Mouse (Mus musculus) retina, postnatal 1 day (tissue): Measurements from ENCODE around the gene Uhrf1bp1.

Experiments used
- DNase-seq: peaks from one replicate; pipeline ENCODE4 v3.0.0-alpha.2; 2012

Gene Uhrf1bp1

DNA sequence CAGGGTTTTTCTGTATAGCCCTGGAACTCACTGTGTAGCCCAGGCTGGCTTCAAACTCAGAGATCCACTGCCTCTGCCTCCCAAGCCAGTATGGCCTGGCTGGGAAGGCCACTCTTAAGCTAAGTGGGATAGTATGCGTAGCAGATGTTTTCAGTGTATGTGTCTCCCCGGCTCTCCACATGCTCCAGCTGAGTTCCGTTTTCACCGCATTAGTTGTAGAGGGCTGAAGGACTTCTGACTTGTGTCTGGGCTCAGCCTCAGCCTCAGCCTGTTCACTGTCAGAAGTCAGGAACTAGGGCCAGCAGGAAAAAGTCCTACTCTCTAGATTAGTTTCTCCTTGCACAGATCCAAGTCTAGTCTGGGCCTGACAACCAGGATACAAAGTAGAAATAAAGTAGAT is 60.1 kb downstream of the Uhrf1bp1 start:
- DNase-seq: no peak

DNA sequence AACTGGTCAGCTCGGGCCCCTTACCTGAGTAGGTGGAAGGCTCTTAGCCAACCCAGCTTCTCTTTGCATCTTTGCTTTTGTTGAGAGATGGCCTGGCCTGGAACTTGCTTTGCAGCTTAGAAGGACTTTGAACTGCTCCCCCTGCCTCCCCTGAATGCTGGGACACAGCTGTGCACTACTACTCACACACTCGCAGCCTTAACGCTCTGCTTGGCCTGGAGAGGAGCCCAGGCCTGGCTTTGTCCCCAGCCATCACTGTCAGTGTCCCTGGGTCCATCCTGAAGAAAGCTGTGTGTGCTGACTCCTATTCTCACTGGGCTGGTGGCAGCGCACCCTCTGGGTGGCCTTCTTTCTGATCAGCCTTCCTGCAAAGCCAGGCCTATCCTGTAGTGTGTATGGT is 64.4 kb downstream of the Uhrf1bp1 start:
- no peak for DNase-seq

DNA sequence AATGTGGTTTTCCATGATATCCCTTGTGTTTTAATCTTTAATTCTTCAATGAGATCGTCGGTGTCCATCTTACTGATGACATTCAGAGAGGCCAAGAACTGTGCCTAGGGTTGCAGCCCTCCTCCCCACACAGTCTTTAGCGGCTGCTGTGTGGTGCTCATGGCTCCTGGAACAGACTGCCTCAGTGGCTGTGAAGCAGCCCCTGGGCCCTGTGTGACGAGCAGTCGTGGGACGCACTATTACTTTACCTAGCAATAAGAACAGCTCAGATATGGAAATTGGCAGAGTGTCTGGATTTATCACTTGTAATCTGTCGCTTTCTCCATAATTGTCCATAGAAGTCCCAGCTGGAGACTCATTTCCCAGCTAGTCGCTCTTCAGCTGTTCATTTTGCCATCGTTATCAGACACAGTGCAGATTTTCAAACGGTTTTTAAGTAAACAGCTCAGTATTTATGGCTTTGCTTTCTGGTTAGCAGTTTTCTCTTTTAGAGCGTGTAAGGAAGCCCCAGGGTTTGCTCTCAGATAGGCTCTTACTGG is 66.0 kb downstream of the Uhrf1bp1 start:
- no peak for DNase-seq

DNA sequence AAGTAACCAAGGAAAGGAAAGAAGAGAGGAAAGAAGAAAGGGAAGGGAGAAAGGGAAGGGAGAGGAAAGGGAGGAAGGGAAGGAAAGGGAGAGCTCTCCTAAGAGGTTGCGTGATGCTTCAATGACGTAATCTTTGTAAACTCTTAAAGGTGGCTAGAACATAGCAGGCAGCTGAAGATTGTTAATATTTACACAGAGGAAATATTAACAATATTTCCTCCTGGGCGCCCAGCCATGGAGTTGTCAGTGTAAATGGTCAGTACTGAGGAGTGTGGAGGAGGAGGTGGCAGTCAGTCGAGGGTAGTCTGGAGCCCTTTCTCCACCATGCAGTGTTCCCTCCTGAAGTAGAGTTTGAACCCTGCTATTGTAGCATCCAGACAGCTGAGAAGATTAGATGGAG is 68.8 kb downstream of the Uhrf1bp1 start:
- no peak for DNase-seq

DNA sequence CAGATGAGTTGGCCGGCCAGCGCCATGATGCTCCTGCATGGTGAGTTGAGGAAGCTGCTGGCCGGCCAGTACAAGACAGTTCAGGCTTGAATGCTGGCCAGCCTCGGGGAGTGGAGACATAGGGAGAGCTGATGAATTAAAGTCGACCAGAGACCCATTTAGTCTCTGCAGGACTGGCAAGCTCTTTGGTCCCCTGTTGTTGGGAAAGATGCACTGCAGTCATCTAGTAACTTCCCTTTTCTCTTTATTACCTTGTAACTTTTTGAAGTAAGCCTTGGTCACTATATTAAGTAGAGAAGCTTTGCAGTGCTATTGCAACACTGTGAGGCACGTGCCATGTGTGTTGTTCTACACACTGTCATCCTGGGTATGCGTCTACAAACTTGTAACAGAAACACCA is 69.3 kb downstream of the Uhrf1bp1 start:
- DNase-seq: no peak

DNA sequence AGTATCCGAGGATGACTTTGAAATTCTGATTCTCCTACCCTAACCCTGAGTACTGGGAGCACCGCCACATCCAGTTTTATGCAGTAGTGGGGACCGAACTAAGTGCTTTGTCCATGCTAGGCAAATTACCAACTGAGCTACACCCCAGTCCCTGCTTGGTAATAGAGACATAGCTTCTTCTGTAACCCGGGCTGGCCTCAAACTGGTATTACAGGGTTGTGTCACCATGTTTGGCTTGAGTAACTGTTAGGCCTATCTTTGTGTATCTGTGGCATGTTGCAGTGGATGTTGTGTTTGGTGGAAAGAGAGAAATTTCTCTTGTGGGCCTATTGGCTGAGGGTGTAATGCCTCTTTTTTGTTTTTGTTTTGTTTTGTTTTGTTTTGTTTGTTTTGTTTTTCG is 74.0 kb downstream of the Uhrf1bp1 start:
- DNase-seq: no peak

DNA sequence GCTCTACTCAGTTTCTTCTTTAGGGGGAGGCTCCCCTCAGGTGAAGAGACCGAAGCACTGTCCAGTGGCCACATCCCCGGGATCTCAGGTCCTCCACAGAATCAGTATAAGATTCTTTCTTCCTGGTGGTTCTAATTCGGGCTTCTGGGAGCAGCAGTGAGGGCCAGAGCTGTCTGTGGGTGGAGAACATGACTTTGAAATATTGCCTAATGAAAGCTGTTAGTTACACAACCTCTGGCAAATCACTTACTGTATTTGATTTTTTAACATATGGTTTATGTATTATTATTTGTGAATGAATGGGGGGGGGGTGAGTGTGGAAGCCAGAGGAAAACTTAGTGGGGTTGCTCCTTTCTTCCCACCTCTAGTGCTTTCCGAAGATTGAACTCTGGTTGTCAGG is 75.6 kb downstream of the Uhrf1bp1 start:
- DNase-seq: no peak

DNA sequence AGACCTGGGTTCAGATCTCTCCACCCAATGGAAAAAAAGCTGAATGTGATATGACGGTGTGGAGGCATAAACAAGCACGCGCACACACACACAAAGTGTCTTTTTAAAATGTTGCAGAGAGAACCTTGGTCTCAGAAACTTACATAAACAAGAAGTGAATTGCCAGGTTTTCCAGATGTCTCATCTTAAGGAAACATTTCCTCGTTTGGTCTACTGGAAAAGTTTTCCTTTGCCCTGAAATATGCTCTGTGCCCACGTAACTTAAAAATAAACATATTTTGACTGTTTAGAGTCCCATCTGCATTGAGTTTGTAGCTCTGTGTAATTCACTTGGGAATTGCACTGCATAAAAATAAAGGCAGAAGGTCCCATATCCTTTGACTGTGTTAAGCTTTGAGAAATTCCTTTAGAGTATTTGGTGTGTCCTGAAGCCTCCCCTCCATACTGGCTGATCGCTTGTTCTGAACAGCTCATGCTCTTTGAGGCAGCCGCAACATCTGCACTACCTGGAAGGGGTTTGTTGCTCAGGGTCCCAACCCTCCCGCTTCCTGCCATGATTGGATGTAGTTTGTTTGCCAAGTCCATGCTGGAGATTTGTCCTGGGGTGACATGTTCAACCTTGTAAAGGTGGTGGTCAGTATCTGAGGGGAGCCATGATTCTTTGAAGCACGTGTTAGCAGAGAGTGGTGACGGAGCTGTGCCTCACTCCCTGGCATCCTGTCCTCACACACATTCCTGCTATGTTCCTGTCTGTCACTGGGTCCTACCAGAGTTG is 78.1 kb downstream of the Uhrf1bp1 start:
- DNase-seq: no peak

DNA sequence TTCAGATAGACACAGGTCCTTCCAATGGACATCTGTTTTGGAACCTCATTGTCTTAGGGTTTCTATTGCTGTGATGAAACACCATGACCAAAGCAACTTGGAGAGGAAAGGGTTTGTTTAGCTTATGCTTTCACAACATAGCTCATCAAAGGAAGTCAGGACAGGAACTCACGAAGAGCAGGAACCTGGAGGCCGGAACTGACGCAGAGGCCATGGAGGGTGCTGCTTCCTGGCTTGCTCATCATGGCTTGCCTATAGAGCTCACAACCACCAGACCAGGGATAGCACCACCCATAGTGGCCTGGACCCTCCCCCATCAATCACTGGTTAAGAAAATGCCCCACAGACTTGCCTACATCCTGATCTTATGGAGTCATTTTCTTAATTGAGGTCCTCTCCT is 78.8 kb downstream of the Uhrf1bp1 start:
- no peak for DNase-seq

DNA sequence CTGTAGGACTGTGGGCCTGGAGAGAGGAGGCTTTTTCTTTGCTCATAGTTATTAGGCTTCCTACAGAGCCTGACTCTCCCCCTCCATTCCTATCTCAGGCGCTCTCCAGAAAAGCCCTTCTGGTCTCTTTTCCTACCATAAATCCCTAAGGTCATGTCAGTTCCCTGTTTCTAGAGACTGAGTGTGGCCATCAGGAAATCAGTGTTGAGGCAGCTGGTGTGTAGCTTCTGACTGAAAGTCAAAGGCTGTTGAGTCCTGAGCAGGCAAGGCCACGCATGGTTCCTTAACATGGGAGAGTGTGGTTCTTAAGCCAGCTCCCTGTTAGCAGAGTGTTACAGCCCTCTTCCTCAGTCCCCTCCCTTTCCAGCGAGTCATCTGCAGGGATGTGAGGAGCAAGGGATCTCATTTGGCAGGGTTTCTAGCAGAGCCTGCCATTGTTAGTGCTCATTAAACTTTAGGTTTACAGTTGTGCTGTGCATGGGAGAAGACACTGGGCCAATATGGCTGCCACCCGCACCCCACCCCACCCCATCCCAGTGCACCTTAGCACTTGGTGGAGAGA is 80.9 kb downstream of the Uhrf1bp1 start:
- DNase-seq: no peak

DNA sequence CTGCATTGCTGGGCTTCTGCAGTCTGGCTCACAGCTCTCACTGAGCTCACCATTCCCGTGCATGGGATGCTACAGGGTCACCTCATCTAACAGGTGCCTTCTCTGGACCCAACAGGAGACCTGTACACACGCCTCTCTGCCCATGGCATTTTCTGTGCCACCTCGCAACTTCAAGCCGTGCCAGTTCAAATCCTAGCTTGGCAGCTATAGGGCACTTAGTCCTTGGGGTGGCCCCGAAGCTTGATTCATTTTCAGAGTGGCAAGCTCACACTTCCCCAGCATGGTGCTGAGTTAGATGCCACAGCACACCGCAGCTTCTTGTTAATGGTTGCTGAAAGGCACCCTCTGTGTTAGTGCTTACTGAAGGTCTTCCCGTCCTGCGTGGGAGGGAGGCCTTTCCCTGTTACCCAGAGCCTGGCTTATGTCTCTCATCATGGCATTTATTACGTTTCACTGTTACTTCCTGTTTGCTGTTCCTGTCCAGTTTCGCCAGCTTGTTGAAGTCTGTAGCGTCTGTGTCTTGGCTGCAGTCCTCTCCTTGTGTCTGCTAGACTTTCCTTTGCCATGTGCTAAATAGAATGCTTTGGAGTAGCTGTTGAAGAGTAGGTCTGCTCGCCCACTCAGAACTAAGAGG is 82.0 kb downstream of the Uhrf1bp1 start:
- DNase-seq: no peak

DNA sequence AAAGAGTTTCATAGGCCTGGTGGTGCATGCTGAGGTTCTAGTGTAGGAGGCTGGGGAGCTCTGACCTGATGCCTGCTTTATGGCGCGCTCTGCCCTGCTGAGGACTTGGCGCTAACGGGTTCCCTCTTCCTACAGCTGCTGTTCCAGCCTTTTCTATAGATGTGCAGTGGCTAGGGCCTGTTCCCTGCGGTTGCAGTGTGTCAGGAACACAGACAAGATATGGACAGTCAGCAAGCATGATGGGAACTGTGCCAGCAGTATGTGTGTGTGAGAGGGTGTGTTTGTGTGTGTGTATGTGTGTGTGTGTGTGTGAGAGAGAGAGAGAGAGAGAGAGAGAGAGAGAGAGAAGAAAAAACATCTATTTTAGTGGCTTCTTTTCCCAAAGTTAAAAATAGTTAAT is 82.8 kb downstream of the Uhrf1bp1 start:
- DNase-seq: no peak

DNA sequence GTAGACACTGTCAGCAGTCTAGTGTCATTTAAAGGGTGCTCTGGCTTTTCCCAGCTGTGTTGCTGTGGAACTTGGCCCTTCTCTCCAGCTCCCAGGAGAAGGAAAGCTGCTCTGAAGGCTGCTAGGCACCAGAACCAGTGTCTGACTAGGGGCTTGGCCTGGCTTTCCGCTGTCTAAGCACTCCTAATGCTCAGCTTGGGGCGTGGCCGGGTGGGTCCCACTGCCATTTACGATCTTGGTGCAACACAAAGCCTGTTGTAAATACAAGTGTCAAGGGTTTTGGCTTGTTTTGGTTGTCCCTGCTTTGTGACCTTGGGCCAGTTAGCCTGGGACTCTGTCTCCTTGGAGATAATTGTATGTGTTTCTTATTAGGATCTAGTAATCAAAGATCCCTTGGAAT is 84.1 kb downstream of the Uhrf1bp1 start:
- DNase-seq: no peak

DNA sequence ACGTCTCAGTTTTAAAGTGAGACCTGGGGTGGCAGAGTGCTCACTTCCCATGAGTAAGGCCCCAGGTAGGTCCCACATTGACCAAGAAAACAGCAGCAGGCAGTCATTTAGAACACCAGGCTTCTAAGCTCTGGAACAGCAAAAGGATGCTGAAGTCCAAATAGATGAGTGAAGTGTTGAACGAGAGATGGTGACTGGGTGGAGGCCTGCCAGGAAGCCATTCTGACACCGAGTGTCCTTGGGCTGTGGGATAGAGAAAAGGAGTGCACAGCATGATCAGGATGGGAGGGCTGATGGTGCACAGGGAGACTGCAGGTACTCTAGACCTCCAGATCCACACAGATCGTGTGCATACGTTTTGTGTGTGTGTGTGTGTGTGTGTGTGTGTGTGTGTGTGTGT is 84.9 kb downstream of the Uhrf1bp1 start:
- no peak for DNase-seq

DNA sequence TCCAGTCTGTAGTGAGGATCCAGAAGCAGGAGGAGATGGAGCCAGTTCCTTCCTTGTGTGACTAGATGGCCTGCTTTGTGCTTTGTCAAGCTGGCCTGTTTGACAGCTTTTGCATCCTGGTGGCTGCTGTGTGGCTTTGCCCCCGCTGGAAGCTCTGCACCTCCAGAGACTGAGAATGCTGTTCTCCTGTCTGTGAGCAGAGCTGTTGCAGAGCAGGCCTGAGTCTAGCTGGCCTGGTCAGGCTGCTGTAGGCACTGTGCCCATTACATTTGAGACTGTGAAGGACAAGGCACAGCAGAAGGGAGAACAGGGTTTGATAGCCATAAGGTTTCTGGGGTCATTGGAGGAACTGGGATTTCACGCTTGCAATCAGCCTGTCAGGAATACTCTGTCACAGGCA is 85.5 kb downstream of the Uhrf1bp1 start:
- no peak for DNase-seq

DNA sequence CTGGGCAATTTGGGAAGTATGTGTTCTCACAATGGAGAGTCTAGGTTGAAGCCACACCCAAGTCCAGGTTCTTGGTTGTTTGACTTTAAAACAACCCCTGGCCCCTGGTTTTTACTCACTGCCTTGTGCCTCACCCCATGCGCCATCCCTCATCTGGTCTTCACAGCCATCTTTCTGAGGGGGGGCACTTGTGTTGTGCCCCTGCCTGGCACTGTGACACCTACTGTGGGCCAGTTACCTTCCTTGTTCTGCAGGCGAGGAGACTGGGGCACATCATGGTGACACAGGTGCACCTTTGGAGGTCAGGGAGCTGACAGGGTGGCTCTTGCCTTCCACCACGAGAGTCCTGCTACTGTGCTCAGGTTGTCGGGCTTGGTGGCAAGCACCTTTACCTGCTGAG is 85.9 kb downstream of the Uhrf1bp1 start:
- no peak for DNase-seq

DNA sequence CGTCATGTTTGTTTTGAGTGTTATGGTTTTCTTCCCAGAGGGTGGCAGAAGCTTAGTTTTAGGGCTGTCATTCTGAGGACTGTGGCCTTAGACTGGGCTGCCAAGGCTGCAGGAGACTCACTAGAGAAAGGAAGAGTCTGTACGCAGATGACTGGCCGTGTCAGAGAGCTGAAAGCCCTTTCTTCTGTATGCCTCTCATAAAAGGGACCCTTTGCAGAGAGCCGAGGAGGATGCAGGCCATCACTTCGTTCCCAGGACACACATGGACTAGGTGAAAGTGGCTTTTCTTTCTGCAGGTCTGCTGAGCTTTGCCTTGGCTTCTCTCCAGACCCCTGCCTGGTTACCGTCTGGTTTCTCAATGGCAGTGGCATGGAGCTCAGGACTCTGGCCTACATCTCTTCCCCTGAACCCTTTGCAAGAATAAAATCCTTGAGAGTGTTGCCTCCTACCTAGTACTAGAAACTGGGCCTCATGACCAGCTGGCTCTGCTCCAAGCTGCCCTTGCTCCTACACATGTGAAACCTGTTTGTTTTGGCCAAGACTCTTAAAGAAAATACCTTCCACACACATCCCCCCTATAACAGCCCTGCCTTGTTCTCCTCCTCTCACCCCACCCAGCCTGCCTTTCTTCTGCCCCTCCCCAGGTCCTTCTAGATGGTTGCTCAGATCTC is 89.4 kb downstream of the Uhrf1bp1 start:
- DNase-seq: no peak

DNA sequence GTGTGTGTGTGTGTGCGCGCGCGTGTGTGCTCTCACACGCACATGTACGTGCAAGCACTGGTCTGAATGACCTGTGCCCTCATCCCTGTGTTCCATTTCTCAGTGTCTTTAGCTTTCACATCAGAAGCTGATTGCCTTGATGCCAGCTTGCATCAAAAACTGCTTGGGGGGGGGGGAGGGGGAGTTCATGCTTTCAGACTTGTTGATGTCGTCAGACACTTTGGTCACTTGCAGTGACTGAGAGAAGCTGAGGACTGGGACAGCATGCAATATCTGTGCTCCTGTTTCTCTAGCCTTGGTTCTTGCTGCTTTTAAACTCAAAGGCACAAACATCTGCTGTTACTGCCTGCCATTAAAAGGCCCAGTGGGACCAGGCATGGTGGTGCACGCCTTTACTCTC is 90.1 kb downstream of the Uhrf1bp1 start:
- DNase-seq: no peak

DNA sequence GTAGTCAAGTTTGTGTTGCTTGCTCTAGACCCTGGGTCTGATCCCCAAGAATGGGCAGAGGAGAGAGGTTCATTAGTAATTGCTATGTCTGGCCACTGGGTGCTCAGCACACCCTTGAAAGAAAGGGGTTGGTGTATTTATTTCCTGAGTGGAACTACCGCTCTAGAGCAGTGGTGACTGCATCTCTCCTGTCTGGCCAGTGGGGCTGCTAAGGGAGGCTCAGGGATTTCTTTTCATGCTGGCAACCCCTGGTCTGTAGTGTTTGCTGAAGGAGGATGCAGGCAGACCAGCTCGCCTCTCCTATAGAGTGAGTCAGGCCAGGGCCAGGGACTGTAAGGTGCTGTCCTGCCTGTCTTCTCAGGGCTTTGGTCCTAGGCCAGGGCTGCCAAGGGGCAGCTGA is 90.9 kb downstream of the Uhrf1bp1 start:
- DNase-seq: no peak
